Mouse (Mus musculus): ENCODE measurements around the gene Spocd1. TPM values are rescaled to one million over a fixed set of nuclear protein-coding genes. Genes with fewer than 3 reads are reported as not detected.

Spocd1 gene
- total and polyA plus RNA-seq, 3 experiments: 0.03 TPM; not detected in 2

GRCm38 (mm10) chr4:129912998-129913397 lies 16.1 kb upstream of the Spocd1 start:
- Histone ChIP-seq H3K27me3 (ENCODE audit: control insufficient read depth in 1 of 2, insufficient read depth in 2 of 2, low read length in 2 of 2) (peaks cover 3 to 4% of the 10 kb centered on the region in 2 experiments), H3K36me3 (ENCODE audit: control insufficient read depth in 1 of 2, insufficient read depth in 2 of 2, low read length in 2 of 2) (peaks cover 0 to 9% of the 10 kb centered on the region in 2 experiments; a peak in 2 of 4 replicates), H3K4me1 (ENCODE audit: control insufficient read depth in 1 of 2, insufficient read depth in 2 of 2, low read length in 2 of 2) (peaks cover 0 to 13% of the 10 kb centered on the region in 2 experiments; a peak in 2 of 4 replicates), H3K9me3 (replicated peaks; ENCODE audit: insufficient read depth, low read length) (no peaks in the 10 kb centered on the region), H3K4me3 (ENCODE audit: control insufficient read depth in 1 of 2, insufficient read depth in 1 of 2, low read depth in 2 of 2, low read length in 2 of 2) (no peak overlapping the region), H3K79me2 (ENCODE audit: control insufficient read depth, insufficient read depth, low read length, poor library complexity) (no peaks in the 10 kb centered on the region), H3K9ac (ENCODE audit: control insufficient read depth, low read depth, low read length, poor library complexity, severe bottlenecking) (no peak overlapping the region), H3K27ac (ENCODE audit: control insufficient read depth, low read depth, low read length) (no peak overlapping the region)
- DNase-seq (ENCODE audit: low read depth, low spot score): no peak
- TF ChIP-seq MAFK (IDR thresholded peaks at IDR 0.05; ENCODE audit: borderline replicate concordance, low read depth, low read length) (no peak), ZNF384 (IDR thresholded peaks at IDR 0.05; ENCODE audit: low read depth, low read length) (no peak), E2F4 (IDR thresholded peaks at IDR 0.05; ENCODE audit: borderline replicate concordance, low read depth, low read length) (no peak), CTCF (IDR thresholded peaks at IDR 0.05 in 2 of 3, conservative IDR thresholded peaks at IDR 0.05 in 1 of 3; ENCODE audit: control insufficient read depth in 1 of 3, insufficient read depth in 1 of 3, low read depth in 2 of 3, low read length in 3 of 3, poor library complexity in 1 of 3, severe bottlenecking in 1 of 3) (no peak), GATA1 (IDR thresholded peaks at IDR 0.05; ENCODE audit: low read depth, low read length) (no peak), USF2 (IDR thresholded peaks at IDR 0.05; ENCODE audit: borderline replicate concordance in 1 of 2, insufficient read depth in 1 of 2, low read depth in 1 of 2, low read length in 2 of 2) (no peak), SIN3A (IDR thresholded peaks at IDR 0.05; ENCODE audit: low read length) (no peak), ZC3H11A (IDR thresholded peaks at IDR 0.05; ENCODE audit: low read depth, low read length) (no peak)

DNA sequence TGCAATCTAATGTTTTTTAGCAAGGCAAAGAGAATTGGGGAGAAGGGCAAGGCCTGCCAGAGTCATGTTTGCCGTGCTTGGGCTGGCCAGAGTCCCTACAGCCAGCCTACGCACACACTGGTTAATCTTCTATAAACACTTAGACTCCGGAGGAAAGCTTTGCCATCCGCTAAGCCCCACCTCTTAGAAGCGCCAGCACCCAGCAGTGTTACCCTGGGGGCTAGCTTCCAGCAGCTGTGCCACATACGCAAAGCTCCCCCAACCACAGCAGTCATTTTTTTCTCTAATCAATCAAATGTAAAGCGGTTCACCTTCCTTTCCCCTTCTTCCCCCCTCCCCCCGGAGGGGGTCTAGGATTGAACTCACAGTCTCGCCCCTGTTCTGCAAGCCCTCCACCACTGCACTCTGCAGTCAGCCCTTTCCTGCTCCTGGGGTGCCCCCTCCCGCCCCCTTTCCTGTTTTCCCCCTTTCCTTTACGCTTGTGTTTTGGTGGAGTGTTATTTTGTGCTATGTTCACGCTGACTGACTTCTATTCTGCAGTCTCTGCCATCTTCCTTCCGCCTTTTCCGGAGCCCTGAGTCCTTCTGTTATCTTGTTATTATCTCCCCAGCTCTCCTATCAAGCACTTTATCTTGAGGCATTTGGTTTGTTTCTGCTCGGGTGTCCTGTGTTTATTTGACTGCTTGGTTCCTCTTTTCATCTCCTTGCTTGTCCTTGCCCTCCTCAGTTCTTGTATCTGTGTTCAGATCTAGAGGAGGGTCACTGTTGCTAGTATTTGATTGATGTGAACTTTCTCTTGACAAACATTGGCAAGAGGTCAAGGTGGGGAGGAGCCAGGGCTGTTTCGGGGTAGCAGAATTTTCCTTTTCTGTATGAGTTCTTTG lies 15.0 kb upstream of the Spocd1 start:
- Histone ChIP-seq H3K4me1 (ENCODE audit: control insufficient read depth in 1 of 2, insufficient read depth in 2 of 2, low read length in 2 of 2) (peaks cover 0 to 13% of the 10 kb centered on the region in 2 experiments; a peak in 2 of 4 replicates), H3K9me3 (replicated peaks; ENCODE audit: insufficient read depth, low read length) (no peaks in the 10 kb centered on the region), H3K4me3 (ENCODE audit: control insufficient read depth in 1 of 2, insufficient read depth in 1 of 2, low read depth in 2 of 2, low read length in 2 of 2) (peak overlapping the region; percentile 3 to 6; a peak in 3 of 4 replicates), H3K36me3 (ENCODE audit: control insufficient read depth in 1 of 2, insufficient read depth in 2 of 2, low read length in 2 of 2) (peaks cover 0 to 9% of the 10 kb centered on the region in 2 experiments; a peak in 2 of 4 replicates), H3K27me3 (ENCODE audit: control insufficient read depth in 1 of 2, insufficient read depth in 2 of 2, low read length in 2 of 2) (peaks cover 3 to 6% of the 10 kb centered on the region in 2 experiments), H3K9ac (ENCODE audit: control insufficient read depth, low read depth, low read length, poor library complexity, severe bottlenecking) (peak overlapping the region; percentile 3), H3K27ac (ENCODE audit: control insufficient read depth, low read depth, low read length) (no peak overlapping the region), H3K79me2 (ENCODE audit: control insufficient read depth, insufficient read depth, low read length, poor library complexity) (no peaks in the 10 kb centered on the region)
- peak; percentile 66 for DNase-seq (ENCODE audit: low read depth, low spot score)
- TF ChIP-seq RCOR1 (IDR thresholded peaks at IDR 0.05; ENCODE audit: low read depth, low read length) (peak; percentile 89), JUND (IDR thresholded peaks at IDR 0.05; ENCODE audit: low read depth, low read length) (no peak), ELF1 (IDR thresholded peaks at IDR 0.05; ENCODE audit: low read depth, low read length) (no peak), ETS1 (IDR thresholded peaks at IDR 0.05; ENCODE audit: low read depth, low read length) (peak; percentile 73), KAT2A (conservative IDR thresholded peaks at IDR 0.05; ENCODE audit: low read depth, low read length) (no peak), USF2 (IDR thresholded peaks at IDR 0.05; ENCODE audit: borderline replicate concordance in 1 of 2, insufficient read depth in 1 of 2, low read depth in 1 of 2, low read length in 2 of 2) (no peak), MAFK (IDR thresholded peaks at IDR 0.05; ENCODE audit: borderline replicate concordance, low read depth, low read length) (no peak), SIN3A (IDR thresholded peaks at IDR 0.05; ENCODE audit: low read length) (peak; percentile 69), TBP (IDR thresholded peaks at IDR 0.05; ENCODE audit: low read depth, low read length) (0 out of 2 replicates have a peak, but pooled peaks have one; percentile 18), HCFC1 (IDR thresholded peaks at IDR 0.05; ENCODE audit: low read depth, low read length) (0 out of 2 replicates have a peak, but pooled peaks have one; percentile 34), CHD2 (IDR thresholded peaks at IDR 0.05; ENCODE audit: low read length) (no peak), TCF12 (IDR thresholded peaks at IDR 0.05; ENCODE audit: low read depth, low read length) (peak; percentile 65), POLR2AphosphoS5 (IDR thresholded peaks at IDR 0.05; ENCODE audit: borderline replicate concordance, low read depth, low read length) (no peak), MEF2A (IDR thresholded peaks at IDR 0.05; ENCODE audit: extremely low read depth, insufficient replicate concordance, low read depth, low read length, poor library complexity, severe bottlenecking) (no peak), RAD21 (IDR thresholded peaks at IDR 0.05; ENCODE audit: low read depth, low read length) (no peak), BHLHE40 (IDR thresholded peaks at IDR 0.05; ENCODE audit: borderline replicate concordance, low read depth, low read length) (peak; percentile 37; the same call in 1 of the 2 replicates), ZMIZ1 (IDR thresholded peaks at IDR 0.05; ENCODE audit: low read depth, low read length) (no peak), NRF1 (IDR thresholded peaks at IDR 0.05; ENCODE audit: insufficient read depth, low read depth, low read length, poor library complexity, severe bottlenecking) (no peak), MXI1 (IDR thresholded peaks at IDR 0.05; ENCODE audit: low read depth, low read length) (no peak), MAX (IDR thresholded peaks at IDR 0.05; ENCODE audit: low read length) (no peak), EP300 (IDR thresholded peaks at IDR 0.05; ENCODE audit: low read depth in 1 of 2, low read length in 2 of 2) (peak; percentile 70 to 82), UBTF (IDR thresholded peaks at IDR 0.05; ENCODE audit: borderline replicate concordance, insufficient read depth, low read depth, low read length) (no peak)
